Mouse (Mus musculus): ENCODE measurements around the gene Pa2g4. TPM values are rescaled to one million over a fixed set of nuclear protein-coding genes. Genes with fewer than 3 reads are reported as not detected.
"Not testable (repeated sequence)": the region's sequence is repeated elsewhere in the genome, so short reads cannot be mapped to it uniquely, and the experiment has no call there.

Pa2g4 gene
- polyA plus RNA-seq, 1 experiment from 2014 or later: 163 TPM

DNA sequence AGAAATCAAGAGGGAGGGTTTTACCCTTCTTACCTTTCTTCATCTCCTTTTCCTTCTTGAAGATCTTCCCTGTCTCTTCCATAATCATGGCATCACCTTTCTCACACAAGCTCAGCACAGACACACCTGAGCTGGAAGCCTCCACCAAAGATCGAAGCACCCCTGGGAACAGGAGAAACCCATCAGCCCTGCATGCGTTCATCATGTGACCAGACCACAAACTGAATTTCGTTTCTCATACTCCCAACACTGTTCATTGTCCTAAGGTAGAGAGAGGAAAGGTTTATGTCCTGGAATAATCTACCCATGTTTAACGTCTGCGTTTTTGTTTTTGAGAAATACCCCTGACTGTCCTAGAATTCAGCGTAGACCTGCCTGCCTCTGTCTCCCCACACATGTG, 2.2 kb downstream of the Pa2g4 start:
- H3K4me3 ChIP-seq (ENCODE audit: low read depth, low read length): no peak overlapping the region
- no peak overlapping the region for H3K27ac ChIP-seq (ENCODE audit: low read depth, low read length)
- no peaks in the 10 kb centered on the region for H3K27me3 ChIP-seq (ENCODE audit: control insufficient read depth, insufficient read depth, low read length)
- 82% methylated on average over 6 of the region's 6 CpGs for whole genome bisulfite sequencing (ENCODE audit: insufficient replicate concordance)
- no peak for ATAC-seq (replicated peaks; ENCODE audit: insufficient number of reproducible peaks, low FRiP score, low TSS enrichment)
- no peak overlapping the region; the same call in 1 of the 2 replicates for H3K9ac ChIP-seq (ENCODE audit: low read depth, low read length)
- H3K9me3 ChIP-seq (replicated peaks; ENCODE audit: control insufficient read depth, low read length): no peaks in the 10 kb centered on the region
- H3K4me1 ChIP-seq (ENCODE audit: control insufficient read depth, insufficient read depth, low read length): peaks cover 5% of the 10 kb centered on the region; the same call in 1 of the 2 replicates
- peaks cover 31% of the 10 kb centered on the region for H3K36me3 ChIP-seq (ENCODE audit: control insufficient read depth, insufficient read depth, low read length)
- H3K4me2 ChIP-seq: peak overlapping the region; percentile 79; the same call in 1 of the 2 replicates

DNA sequence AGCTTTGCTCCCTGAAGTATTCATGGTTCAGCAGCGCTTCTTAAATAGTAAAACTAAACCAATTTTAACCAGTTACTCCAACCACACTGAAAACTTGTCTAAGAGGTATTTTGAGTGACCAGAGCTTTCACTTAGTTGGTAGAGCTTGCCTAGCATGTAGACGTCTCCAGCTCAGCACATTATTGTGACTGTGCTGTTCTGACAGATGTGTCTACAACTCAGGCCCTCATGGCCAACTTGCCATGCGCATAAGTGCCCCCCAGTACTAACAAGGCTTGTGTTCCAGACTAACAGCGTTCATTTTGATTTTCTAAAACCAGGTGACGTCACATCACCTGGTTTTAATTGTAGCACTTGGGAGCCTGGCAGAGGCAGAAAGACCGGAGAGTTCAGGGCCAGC, 8.8 kb downstream of the Pa2g4 start:
- H3K27ac ChIP-seq (ENCODE audit: low read depth, low read length): no peak overlapping the region
- H3K9ac ChIP-seq (ENCODE audit: low read depth, low read length): no peak overlapping the region
- no peak overlapping the region for H3K4me3 ChIP-seq (ENCODE audit: low read depth, low read length)
- no peak for ATAC-seq (replicated peaks; ENCODE audit: insufficient number of reproducible peaks, low FRiP score, low TSS enrichment)
- H3K36me3 ChIP-seq (ENCODE audit: control insufficient read depth, insufficient read depth, low read length): peaks cover 31% of the 10 kb centered on the region
- H3K27me3 ChIP-seq (ENCODE audit: control insufficient read depth, insufficient read depth, low read length): no peaks in the 10 kb centered on the region
- H3K4me2 ChIP-seq: no peak overlapping the region
- no peaks in the 10 kb centered on the region for H3K9me3 ChIP-seq (replicated peaks; ENCODE audit: control insufficient read depth, low read length)
- 79% methylated on average over 6 of the region's 6 CpGs for WGBS (ENCODE audit: insufficient replicate concordance)
- no peaks in the 10 kb centered on the region for H3K4me1 ChIP-seq (ENCODE audit: control insufficient read depth, insufficient read depth, low read length)

DNA sequence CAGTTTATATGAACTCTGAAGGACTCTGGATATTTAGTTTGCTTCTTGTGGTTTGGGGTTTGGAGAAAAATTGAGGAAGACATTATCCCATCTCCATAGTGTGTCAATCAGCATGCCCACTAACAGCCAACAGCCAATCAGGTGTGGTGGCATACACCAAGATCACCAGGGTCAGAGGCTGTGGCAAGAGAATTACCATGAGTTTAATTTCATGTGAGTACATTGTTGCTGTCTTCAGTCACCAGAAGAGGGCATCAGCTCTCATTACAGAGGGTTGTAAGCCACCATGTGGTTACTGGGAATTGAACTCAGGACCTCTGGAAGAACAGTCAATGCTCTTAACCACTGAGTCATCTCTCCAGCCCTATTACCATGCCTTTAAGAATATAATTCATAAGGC, 9.5 kb downstream of the Pa2g4 start:
- Histone ChIP-seq H3K4me3 (ENCODE audit: low read depth, low read length) (no peak overlapping the region), H3K27me3 (ENCODE audit: control insufficient read depth, insufficient read depth, low read length) (no peaks in the 10 kb centered on the region), H3K4me1 (ENCODE audit: control insufficient read depth, insufficient read depth, low read length) (no peaks in the 10 kb centered on the region), H3K4me2 (no peak overlapping the region), H3K27ac (ENCODE audit: low read depth, low read length) (no peak overlapping the region), H3K36me3 (ENCODE audit: control insufficient read depth, insufficient read depth, low read length) (peaks cover 28% of the 10 kb centered on the region), H3K9ac (ENCODE audit: low read depth, low read length) (no peak overlapping the region), H3K9me3 (replicated peaks; ENCODE audit: control insufficient read depth, low read length) (no peaks in the 10 kb centered on the region)
- no peak for ATAC-seq (replicated peaks; ENCODE audit: insufficient number of reproducible peaks, low FRiP score, low TSS enrichment)

- not testable (repeated sequence) for H3K4me2 ChIP-seq; ATAC-seq (replicated peaks; ENCODE audit: insufficient number of reproducible peaks, low FRiP score, low TSS enrichment); H3K27ac ChIP-seq (ENCODE audit: low read depth, low read length); H3K4me1 ChIP-seq (ENCODE audit: control insufficient read depth, insufficient read depth, low read length); H3K27me3 ChIP-seq (ENCODE audit: control insufficient read depth, insufficient read depth, low read length); H3K4me3 ChIP-seq (ENCODE audit: low read depth, low read length); H3K9me3 ChIP-seq (replicated peaks; ENCODE audit: control insufficient read depth, low read length); H3K9ac ChIP-seq (ENCODE audit: low read depth, low read length)
- H3K36me3 ChIP-seq (ENCODE audit: control insufficient read depth, insufficient read depth, low read length): peaks cover 22% of the 10 kb centered on the region
- 83% methylated on average over 1 of the region's 1 CpGs for WGBS (ENCODE audit: insufficient replicate concordance)
Observed at GRCm38 (mm10) chr10:128555567-128555966, 10.2 kb downstream of the Pa2g4 start.

- H3K9ac ChIP-seq (ENCODE audit: low read depth, low read length); H3K27me3 ChIP-seq (ENCODE audit: control insufficient read depth, insufficient read depth, low read length); H3K36me3 ChIP-seq (ENCODE audit: control insufficient read depth, insufficient read depth, low read length); H3K4me2 ChIP-seq; H3K27ac ChIP-seq (ENCODE audit: low read depth, low read length); ATAC-seq (replicated peaks; ENCODE audit: insufficient number of reproducible peaks, low FRiP score, low TSS enrichment); H3K4me1 ChIP-seq (ENCODE audit: control insufficient read depth, insufficient read depth, low read length); H3K4me3 ChIP-seq (ENCODE audit: low read depth, low read length); H3K9me3 ChIP-seq (replicated peaks; ENCODE audit: control insufficient read depth, low read length): not testable (repeated sequence)
- 78% methylated on average over 11 of the region's 11 CpGs for WGBS (ENCODE audit: insufficient replicate concordance)
Observed at GRCm38 (mm10) chr10:128550144-128550823, 15.5 kb downstream of the Pa2g4 start.

- WGBS (ENCODE audit: insufficient replicate concordance): 60% methylated on average over 6 of the region's 6 CpGs
- peak overlapping the region; percentile 87; the same call in 1 of the 2 replicates for H3K4me2 ChIP-seq
- not testable (repeated sequence) for H3K9me3 ChIP-seq (replicated peaks; ENCODE audit: control insufficient read depth, low read length); H3K9ac ChIP-seq (ENCODE audit: low read depth, low read length); ATAC-seq (replicated peaks; ENCODE audit: insufficient number of reproducible peaks, low FRiP score, low TSS enrichment); H3K4me1 ChIP-seq (ENCODE audit: control insufficient read depth, insufficient read depth, low read length); H3K36me3 ChIP-seq (ENCODE audit: control insufficient read depth, insufficient read depth, low read length); H3K27me3 ChIP-seq (ENCODE audit: control insufficient read depth, insufficient read depth, low read length); H3K27ac ChIP-seq (ENCODE audit: low read depth, low read length); H3K4me3 ChIP-seq (ENCODE audit: low read depth, low read length)
Observed at GRCm38 (mm10) chr10:128549682-128550057, 16.1 kb downstream of the Pa2g4 start.

DNA sequence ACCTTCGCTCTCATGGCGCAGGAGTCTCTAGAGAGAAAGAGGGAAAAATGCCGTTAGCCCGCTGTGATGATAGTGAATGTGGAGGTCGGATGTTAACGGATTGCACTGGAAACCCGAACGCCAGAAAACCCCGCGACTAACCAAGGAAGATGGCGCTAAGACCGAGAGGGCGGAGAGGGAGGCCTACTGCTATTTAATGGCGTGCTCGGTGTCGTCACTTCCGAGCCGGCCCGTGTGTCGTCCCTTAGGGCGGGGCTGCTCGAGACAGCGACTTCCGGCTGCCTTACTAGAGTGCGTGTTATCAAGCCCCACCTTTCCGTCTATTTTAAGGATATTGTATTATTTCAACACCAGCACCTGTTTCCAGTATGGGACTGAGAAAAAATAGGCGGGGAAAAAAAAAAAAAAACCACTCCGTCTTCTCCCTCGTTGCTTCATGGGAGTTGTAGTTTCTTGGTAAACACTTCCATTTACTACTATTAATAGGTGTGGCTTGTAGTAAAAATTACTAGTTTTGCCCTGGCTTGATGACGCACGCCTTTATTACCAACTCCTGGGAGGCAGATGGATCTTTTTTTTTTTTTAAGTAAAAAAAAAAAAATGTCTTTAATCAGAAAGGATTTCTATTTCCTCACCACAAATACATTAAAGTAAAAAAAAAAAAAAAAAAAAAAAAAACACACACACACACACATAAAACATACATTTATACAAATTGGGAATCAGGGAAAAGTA, 16.7 kb downstream of the Pa2g4 start, which contains the start of gene Rpl41:
Rpl41 (minus strand) TSS at position 359 of the 735 bp plus-strand sequence.
- WGBS (ENCODE audit: insufficient replicate concordance): under 1% methylated on average over 31 of the region's 31 CpGs
- peaks cover 10% of the 10 kb centered on the region; the same call in 1 of the 2 replicates for H3K36me3 ChIP-seq (ENCODE audit: control insufficient read depth, insufficient read depth, low read length)
- peak within 1 kb of the TSS; percentile 84 for H3K4me3 ChIP-seq (ENCODE audit: low read depth, low read length)
- peak within 1 kb of the TSS; percentile 94 for H3K27ac ChIP-seq (ENCODE audit: low read depth, low read length)
- H3K4me1 ChIP-seq (ENCODE audit: control insufficient read depth, insufficient read depth, low read length): peaks cover 5% of the 10 kb centered on the region
- peak within 1 kb of the TSS; percentile 95 for H3K9ac ChIP-seq (ENCODE audit: low read depth, low read length)
- H3K4me2 ChIP-seq: peak within 1 kb of the TSS; percentile 87
- ATAC-seq (replicated peaks; ENCODE audit: insufficient number of reproducible peaks, low FRiP score, low TSS enrichment): peak; percentile 89
- no peaks in the 10 kb centered on the region for H3K27me3 ChIP-seq (ENCODE audit: control insufficient read depth, insufficient read depth, low read length)
- H3K9me3 ChIP-seq (replicated peaks; ENCODE audit: control insufficient read depth, low read length): no peaks in the 10 kb centered on the region

- H3K9ac ChIP-seq (ENCODE audit: low read depth, low read length): peak overlapping the region; percentile 95
- H3K4me3 ChIP-seq (ENCODE audit: low read depth, low read length): peak overlapping the region; percentile 84
- peaks cover 15% of the 10 kb centered on the region for H3K36me3 ChIP-seq (ENCODE audit: control insufficient read depth, insufficient read depth, low read length)
- peak overlapping the region; percentile 94 for H3K27ac ChIP-seq (ENCODE audit: low read depth, low read length)
- peak overlapping the region; percentile 87 for H3K4me2 ChIP-seq
- H3K9me3 ChIP-seq (replicated peaks; ENCODE audit: control insufficient read depth, low read length); H3K27me3 ChIP-seq (ENCODE audit: control insufficient read depth, insufficient read depth, low read length); ATAC-seq (replicated peaks; ENCODE audit: insufficient number of reproducible peaks, low FRiP score, low TSS enrichment): not testable (repeated sequence)
- WGBS (ENCODE audit: insufficient replicate concordance): under 1% methylated on average over 27 of the region's 30 CpGs
- H3K4me1 ChIP-seq (ENCODE audit: control insufficient read depth, insufficient read depth, low read length): peaks cover 14% of the 10 kb centered on the region
Observed at GRCm38 (mm10) chr10:128548051-128548791, 17.6 kb downstream of the Pa2g4 start.

Data from heart, embryonic 11.5 days (tissue).